Mouse (Mus musculus) lung, postnatal 25 days (tissue): ENCODE data around the gene 1700012B07Rik.
A peak's percentile ranks its signal among the peaks of the same experiment; 100 is the strongest.

Experiments used
- DNase-seq: peaks from one replicate; pipeline ENCODE4 v3.0.0; 2022; ENCODE audit warnings: low spot score

Gene 1700012B07Rik

DNA sequence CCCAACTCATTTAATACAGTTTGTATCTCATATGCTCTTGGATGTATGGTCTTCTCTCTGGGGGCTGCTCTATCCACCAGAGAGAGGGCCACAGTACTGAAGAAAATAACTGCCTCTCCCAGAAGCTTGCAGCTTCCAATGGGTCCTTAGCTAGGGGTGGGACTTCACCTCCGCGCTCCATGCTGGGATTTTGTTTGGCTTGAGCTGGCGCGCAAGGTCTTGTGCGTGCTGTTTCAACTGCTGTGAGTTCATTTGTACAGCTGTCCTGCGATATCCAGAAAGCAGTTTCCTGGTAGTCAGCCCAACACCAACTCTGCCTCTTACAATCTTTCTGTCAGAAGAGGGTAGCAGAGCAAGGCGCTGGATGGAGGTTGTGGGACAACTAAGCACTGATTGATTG lies 18.5 kb upstream of the 1700012B07Rik start:
- DNase-seq, result no peak

DNA sequence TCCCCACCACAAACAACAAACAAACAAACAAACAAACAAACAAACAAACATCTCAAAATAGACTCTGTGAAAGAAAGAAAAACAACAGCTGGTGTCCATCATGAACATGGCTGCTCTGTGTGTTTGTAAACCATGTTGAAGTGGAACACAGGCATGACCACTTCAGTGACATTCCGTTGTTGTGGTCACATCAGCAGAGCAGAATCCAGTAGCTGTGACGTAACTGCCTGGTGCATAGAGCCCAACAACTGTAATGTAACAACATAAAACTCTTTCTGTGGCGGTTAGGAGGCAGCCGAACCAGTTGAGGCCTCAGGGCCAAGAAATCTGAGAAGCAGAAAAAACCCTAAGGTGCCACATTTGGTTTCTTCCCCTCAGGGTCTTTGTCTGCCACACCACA lies 17.8 kb upstream of the 1700012B07Rik start:
- no peak for DNase-seq

DNA sequence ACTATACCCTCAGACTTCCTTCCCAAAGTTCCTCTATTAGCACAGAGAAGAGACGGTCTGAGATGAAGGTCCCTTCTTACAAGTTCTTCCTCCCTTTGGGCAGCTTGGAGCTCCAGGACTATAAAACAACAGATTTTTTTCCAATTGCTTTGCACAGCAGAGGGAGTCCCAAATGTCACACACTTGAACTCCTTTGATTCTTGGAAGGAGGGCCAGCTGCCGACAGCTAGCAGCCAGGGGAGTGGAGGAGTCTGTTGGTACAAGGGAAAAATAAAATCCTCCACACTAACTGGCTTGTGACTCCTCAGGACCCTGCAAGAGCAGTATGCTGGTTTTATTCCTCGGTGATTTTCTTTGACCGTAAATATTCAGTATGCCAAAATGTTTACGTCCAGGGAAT lies 16.6 kb upstream of the 1700012B07Rik start:
- no peak for DNase-seq

DNA sequence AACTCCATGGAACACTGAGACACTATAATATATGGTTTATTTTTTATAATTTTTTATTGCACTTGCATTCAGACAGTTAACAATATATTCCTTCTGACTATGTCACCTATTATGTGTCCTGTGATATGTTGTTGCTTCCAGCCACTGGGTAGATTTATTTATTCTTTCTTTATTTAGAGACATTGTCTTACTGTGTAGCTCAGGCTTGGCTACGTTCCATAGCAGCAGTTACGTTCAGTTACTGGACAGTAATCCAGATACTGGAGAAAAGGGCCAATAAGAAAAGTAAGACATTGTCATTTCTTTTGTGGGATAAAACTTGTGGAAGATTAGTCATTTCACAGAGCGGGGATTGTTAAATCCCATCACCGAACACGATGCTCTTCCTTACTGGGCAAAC lies 2.5 kb upstream of the 1700012B07Rik start:
- DNase-seq, result no peak

DNA sequence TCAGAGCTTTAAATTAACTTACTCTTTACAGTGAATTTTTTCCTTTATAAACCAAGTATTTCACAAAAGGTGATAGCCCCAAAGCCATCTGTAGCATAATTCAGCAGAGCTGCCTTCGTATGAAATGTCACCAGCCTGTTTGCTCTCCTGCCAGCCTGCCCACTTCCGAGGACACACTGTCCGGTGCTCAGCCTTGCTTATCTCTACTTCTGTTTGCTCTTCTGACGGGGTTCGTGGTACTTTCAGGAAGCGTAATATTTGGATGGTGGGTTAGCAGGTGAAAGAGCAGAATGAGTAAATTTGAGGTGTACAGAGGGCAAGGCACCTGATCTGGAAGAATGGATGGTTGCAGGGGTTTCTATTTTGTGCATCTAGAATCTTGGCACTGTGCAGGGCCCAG lies 5.6 kb downstream of the 1700012B07Rik start:
- no peak for DNase-seq

DNA sequence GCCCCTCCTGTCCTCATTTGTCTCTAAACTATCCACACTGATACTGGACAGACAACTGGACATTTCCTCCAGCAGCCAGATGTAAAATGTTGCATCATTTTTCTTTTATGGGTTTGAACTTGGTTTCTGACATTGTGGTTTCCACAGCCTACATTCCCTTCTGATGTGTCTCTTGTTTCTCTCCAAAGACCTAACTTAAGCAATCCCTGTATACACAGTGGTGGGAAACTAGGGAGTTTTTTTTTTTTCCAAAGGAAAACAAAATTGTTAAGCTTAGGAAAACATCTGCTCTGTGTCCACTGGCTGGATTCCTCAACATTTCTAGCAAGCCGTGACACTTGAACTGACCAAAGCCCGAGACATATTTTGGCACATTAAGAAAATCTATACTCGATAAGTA lies 10.4 kb downstream of the 1700012B07Rik start:
- DNase-seq, result peak; percentile 13

DNA sequence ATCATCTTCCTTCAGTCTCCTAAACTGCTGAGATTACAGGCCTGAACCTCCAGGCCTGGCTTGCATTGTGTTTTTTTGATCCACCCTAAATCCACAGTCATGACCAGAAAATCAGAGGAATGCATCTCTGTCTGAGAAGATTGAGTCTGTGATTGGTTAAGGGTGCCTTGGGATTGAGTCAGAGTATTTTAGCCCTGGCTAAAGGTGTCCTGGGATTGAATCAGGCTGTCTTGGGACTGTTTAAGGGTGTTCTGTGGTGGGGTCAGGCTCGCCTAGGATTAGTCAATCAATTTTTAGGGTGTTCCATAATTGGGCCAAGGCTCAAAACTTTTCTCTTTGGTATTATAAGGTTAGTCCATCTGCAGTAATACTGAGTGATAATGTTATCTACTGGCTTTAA lies 10.9 kb downstream of the 1700012B07Rik start:
- peak; percentile 58 for DNase-seq

DNA sequence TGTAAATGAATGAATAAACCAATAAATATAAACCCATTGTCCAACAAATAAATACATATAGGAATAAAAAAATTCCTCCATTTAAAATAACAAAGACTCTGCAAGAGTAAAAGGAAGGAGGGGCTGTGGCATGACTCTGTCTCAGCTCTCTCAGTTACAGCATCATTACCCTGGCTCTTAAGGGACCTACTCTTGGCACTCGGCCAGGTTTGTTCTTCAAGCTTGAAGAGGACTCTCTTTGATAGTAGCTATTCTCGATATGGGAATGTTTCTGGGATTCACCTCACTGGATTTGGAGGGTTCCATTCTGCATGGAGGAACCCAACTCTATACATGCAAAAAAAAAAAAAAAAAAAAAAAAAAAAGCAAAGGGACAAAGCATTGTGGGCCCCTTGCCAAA lies 16.1 kb downstream of the 1700012B07Rik start:
- no peak for DNase-seq

DNA sequence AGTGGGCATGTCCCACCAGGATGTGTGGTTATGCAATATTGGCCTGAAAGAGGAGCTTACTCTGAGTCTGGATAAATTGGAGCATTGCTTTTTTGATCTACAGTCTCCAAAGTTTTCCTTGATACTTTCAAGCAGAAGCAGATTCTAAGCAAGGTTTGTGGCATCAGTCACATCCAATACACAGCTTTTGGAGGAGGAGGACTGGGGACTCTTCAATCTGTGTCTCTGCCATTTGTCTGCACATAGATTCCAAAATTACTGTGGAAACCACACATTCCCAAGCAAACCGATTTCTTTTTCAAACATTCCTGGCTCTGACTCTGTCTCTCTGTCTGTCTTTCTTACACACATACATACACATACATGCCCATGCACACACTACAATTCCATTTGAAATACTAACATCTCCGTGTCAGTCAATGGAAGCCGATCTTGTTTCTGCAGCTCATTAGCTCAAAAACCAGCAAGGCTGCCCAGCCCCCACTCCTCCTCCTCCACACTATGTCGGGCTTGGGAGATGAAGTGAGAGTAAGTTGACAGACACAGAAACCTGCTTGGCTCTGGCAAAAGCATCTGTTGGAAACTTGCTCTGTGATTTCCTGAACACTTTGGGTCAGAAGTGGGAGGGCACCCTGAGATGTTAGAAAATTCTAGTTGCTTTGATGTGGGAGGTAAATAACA lies 18.5 kb downstream of the 1700012B07Rik start:
- no peak for DNase-seq

DNA sequence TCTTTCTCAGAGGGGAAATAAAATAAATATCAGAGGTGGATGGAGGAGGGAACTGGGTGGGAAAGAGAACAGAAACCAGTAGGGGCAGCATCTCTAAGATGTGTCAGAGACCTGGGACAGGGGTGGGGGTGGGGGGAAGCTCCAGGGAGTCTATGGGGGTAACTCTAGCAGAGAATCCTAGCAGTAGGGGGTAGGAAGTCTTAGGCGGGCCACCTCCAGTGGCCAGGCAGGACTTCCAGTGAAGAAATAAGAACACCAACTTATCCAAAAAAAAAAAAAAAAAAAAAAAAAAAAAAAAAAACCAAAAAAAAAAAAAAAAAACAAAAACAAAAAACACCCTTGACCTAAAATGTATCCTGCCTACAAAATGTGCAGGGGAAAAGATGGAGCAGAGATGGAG lies 26.3 kb downstream of the 1700012B07Rik start:
- no peak for DNase-seq

DNA sequence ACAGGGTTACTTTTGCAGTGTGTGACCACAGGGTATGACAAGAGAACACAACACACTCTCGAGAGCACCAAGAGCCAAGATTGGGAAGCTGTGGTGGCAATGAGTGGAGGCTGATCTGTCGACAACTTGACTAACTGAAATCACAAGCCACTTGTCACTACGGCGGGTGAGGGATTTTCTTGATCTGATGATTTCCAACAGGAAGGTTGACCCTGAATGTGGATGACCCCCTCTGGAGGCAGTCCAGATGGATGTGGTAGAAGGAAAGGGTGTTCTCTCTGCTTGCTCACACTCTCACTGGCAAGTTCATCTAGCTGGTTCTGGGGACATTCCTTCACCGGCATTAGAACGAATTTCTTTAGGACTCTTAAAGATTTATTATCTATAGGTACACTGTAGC lies 30.3 kb downstream of the 1700012B07Rik start:
- peak; percentile 19 for DNase-seq

DNA sequence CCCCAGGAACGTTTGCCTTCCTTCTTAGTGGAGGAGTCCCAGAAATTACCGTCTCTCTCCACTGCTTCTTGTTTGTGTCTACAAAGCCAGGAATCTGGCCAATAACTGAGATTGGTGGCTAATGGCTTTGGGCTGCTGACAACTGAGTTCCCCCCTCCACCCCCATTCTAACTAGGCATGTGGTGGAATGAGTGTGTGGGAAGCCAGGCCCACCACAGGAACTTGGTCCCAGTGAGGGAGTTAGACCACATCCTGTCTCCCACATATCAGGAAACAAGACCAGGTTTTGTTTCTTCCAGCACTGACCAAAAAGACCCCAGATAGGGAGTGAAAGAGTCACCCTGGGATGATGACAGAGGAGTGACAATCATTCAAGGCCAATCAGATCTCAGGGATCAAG lies 32.3 kb downstream of the 1700012B07Rik start:
- no peak for DNase-seq

DNA sequence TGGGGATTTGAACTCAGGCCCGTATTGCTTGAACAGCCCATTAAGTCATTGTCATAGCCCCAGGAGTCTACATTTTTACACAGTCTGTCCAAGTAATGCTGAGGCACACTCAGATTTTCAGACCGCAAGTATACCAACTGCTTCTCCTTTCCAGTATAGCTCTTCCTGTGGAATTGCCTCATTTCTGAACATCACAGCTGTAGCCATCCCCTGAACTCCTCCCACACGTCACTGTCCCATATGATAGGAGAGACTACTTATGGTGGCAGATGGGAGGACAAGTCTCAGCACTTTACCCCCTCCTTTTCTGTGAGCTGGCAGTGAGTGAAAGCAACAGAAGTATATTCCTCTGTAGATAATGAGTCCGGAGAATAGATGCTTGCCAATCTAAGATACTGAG lies 34.3 kb downstream of the 1700012B07Rik start:
- DNase-seq, result no peak

DNA sequence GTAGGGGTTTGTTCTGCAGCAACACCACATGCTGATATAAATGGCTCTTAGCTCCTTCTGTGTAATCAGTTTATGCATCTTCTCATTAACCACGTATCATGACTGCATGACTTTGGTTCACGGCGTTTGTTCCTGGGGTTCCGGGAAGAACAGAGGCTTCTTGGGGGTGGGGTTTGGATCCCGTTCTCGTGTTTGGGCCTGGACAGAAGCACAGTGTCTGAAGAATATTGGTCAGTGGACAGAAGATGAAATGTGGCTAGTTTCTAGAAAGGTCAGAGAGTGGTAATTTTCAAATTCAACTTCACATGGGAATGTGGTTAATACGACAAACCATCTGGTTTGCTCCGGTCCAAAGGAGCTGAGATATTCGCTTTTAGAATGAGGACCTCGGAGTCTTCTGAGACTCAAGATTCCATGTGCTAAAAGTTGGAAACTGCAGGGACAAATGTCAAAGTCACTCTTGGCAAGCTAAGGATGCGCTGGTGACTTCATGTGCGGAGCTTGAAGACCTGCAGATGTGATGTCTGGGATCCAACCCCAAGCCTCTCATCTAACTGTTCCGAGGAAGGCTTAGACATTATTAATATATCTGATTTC lies 35.3 kb downstream of the 1700012B07Rik start:
- peak; percentile 44 for DNase-seq

DNA sequence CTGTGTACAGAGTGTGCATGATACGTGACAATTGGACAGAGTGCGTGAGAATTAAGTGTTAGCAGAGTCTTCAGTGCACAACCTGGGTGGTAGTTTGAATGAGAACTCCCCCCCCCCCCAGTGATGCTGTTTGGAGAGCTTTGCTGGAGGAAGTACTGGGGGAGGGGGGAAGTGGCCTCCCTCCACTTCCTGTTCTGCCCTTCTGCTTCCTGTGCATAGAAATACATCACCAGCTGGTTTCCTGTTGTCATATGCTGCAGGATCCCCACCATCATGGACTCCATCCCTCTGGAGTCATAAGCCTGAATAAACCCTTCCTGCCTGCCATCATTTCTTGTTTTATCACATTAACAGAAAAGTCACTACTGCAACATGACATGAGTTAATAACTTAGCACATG lies 35.9 kb downstream of the 1700012B07Rik start:
- no peak for DNase-seq

DNA sequence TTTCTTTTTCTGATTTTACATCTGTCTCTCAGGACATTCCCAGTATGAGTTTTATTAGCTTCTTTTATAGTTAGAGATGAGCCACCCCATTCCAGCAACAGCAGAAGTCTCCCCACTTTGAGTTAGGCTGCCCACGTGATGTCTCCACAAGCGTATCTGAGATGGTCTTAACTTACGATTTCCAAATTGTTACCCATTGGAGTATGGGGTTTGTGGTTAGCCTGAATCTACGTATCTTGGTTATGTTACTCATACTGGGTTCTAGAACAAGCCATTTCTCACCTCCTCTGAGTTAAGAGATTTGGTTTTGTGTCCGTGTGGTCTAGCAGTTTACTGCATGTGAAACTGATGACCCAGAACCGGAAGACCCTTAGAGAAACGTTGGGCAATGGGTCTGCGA lies 37.6 kb downstream of the 1700012B07Rik start:
- no peak for DNase-seq

DNA sequence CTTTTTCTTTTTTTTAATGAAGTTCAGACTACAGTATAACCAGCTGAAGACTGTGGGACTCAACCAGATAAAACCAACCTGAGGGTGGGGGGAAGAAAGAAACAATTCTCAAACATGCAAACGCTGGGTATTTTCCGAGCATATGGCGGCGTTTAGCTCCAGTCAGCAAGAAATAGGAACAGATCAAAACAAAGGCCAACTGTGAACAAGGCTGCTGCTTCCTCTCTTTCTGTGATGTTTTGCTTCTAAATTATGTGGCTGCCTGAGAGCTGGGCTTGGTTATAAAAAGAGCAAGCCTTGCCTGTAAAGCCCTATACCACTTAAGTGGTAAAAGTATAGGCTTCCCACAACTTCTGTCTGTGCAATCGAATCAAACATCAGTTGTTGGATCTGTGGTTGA lies 42.5 kb downstream of the 1700012B07Rik start:
- DNase-seq, result no peak

DNA sequence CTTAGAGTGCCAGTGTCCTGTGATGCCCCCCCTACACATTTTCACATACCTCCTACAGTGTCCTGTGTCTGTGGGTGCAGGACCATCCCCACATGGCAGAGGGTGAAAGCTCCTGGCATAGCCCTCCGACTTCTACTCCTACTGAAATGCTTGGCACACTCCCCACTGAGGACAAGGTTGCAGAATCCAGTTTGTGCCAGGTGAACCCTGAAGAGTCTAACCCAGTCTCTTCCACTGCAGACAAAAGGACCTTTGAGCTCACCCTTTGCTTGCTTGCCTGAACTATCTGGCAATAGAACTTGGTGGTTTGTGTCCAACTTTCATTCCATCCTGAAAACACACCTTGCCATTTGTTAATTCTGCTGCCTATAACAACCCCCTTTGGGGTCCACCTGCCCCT lies 56.5 kb downstream of the 1700012B07Rik start:
- no peak for DNase-seq

DNA sequence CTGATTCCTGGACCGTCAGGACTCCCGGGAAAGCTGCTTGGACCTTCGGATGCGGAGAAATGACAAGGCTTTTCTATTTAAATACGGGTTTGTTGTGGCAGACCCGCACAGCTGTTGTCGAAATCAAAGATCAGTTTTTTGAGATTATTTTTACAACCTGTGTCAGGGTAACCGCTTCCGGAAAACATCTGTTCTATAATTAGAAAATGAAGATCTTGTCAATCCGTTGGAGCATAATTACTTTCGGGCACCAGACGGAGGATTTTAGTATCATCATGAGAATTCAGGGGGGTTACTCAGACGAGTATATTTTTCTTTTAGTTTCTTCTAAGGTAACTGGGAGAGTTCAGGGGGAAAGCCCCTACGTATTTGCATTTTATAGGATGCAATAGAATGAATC lies 57.7 kb downstream of the 1700012B07Rik start:
- DNase-seq, result no peak

DNA sequence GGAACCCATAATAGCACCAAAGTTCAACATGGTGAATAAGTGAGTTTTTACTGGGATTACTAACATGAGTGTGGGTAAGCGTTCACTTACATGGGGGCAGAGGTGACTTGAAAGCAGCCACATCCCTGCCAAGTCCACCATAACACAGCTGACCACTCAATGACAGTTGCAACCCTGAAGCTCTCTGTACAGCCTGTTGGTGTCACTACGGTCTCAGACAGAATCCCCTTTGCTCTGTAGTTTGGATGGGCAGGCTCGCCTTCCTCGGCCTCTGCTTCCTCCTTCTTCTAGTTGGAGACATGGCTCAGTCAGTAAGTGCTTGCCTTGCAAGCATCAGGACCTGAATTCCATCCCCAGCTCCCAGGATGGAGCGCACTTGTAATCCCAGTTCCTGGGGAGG lies 58.8 kb downstream of the 1700012B07Rik start:
- no peak for DNase-seq

DNA sequence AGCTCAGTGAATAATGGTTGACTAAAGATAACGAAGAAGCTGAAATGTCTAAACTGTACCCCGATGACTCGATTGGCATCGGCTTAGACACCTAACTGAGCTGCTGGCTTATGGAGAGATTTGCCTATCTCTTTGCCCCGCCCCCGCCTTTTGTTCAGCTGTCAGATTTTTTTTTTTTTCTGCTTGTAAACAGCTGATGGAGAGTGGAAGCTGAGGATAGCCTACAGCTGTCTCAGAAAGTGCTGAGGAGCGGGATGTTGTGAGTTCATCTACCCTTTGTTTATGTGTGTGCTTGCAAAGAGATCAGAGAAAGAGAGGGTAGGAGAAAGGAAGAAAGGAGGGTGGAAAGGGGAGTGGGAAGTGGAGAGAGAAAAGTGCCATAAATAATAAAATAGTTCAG lies 67.8 kb downstream of the 1700012B07Rik start:
- DNase-seq, result no peak

DNA sequence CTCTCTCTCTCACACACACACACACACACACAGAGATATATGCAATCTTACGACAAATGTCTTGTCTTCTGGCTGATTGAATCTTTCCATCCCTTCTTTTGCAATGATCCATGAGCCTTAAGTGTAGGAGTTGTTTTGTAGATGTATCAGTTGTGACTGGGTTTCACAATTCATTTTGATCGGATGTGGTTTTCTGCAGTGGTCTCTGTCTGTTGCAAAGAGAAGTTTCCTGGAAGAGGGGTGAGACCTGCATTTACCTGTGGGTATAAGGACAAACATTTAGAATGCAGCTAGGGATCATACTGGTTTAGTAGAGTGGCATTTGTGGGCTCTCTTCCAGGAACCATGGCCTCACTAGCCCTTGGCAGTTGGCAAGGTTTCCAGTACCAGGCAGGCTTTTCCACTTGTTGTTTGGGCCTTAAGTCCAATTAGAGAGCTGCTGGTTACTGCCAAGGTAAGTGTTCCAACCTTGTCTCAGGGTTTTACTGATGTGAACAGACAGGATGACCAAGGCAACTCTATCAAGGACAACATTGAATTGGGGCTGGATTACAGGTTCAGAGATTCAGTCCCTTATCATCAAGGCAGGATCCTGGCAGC lies 69.1 kb downstream of the 1700012B07Rik start:
- DNase-seq, result peak; percentile 23

DNA sequence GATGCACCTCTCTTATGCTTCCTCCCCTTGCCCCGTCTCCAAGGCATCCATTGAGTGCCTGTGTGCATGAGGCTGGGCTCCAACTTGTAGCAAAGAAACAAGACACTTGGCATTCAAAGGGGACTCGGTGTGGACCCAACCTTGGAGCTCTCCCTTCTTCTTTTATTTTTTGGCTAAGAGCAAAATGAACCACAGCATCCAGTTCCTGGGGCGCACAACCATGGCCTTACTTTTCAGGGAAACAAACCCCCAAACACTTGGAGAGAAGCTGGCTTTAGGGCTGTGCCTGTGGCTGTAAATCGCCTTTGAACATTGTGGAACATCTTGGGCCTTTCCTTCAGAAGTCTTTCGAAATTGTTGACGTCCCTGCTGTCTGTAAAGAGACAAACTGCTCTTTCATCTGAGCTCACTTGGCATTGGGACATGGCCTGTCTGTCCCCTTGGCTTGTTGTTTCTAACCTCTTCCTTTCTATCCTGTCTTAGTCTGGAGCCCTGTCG lies 73.7 kb downstream of the 1700012B07Rik start:
- DNase-seq, result peak; percentile 32
